Mouse (Mus musculus): ENCODE data around the gene Gm14147. TPM values are rescaled to one million over a fixed set of nuclear protein-coding genes. Genes with fewer than 3 reads are reported as not detected.

The Gm14147 gene
- not detected in 2 replicates for total RNA-seq (2023)

DNA sequence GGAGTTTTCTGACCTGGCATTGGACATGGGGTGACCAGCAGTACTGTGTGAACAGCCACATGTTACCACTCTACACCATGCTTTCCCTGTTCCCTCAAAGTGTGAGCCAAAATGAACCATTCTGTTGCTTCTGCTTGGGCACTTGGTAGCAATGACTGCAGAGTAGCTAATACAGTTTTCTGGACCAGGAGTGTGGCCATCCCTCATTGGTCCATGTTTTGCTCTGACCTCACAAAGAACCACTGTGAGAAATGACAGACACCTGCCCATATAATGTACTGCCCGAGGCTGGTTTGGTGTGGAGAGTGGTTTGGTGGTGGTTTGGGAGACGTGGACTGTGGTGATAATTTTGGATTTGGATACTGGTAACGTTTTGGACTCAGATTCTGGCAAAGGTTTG is at the start of gene Gm14147:
TSS of gene Gm14147 (plus strand) at position 301 of the 400 bp plus-strand sequence.

DNA sequence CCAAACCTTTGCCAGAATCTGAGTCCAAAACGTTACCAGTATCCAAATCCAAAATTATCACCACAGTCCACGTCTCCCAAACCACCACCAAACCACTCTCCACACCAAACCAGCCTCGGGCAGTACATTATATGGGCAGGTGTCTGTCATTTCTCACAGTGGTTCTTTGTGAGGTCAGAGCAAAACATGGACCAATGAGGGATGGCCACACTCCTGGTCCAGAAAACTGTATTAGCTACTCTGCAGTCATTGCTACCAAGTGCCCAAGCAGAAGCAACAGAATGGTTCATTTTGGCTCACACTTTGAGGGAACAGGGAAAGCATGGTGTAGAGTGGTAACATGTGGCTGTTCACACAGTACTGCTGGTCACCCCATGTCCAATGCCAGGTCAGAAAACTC is 5.8 kb upstream of the Gm14147 start, which contains the start of gene Gm14151:
TSS of gene Gm14151 (minus strand) at position 101 of the 400 bp plus-strand sequence.

Other genes with a start within 250 kb of the Gm14147 start
- 19.9 and 20.4 TPM in 2 replicates for gene Abhd12, start 193.5 kb upstream of the Gm14147 start, total RNA-seq (2023)
- gene Gins1, start 192.8 kb upstream of the Gm14147 start, total RNA-seq (2023): 10.6 and 13.4 TPM in 2 replicates
- gene Ninl, start 58.9 kb upstream of the Gm14147 start, total RNA-seq (2023): 0.45 and 1.5 TPM in 2 replicates
- gene Nanp, start 58.8 kb upstream of the Gm14147 start, total RNA-seq (2023): 3.1 and 3.4 TPM in 2 replicates
- gene Gm14151, start 5.9 kb upstream of the Gm14147 start, total RNA-seq (2023): not detected in 2 replicates